Mouse (Mus musculus) 416B (cell line): ENCODE measurements at regions not wholly inside any gene's neighbourhood (a gene's known extent, or its start where the extent isn't known, plus 50 kb on each side); places are given as distances from the start of the nearest gene placed in this dataset.

Experiments used
- DNase-seq: peaks from one replicate; pipeline ENCODE4 v3.0.0; 2011; ENCODE audit warnings: low read depth

DNA sequence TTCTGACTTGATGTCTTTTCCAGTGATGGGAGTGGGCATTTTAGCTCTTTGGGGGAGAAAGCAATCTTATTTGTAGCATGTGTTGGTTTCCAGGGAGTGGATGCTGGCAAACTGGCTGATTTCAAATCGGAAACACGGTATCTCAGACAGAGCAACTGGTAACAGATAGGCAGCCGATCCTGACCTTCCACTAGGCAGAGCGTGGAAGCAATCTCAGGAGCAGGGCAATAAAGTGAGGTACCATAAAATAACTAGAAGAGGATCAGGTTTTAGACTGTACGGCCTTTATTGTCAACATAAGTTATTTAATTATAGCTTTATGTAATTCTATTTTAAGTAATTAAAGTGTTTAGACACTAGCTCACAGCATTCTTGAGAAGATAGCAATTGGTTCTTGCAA lies 390.0 kb downstream of the Plk2 start:
- DNase-seq = no peak

DNA sequence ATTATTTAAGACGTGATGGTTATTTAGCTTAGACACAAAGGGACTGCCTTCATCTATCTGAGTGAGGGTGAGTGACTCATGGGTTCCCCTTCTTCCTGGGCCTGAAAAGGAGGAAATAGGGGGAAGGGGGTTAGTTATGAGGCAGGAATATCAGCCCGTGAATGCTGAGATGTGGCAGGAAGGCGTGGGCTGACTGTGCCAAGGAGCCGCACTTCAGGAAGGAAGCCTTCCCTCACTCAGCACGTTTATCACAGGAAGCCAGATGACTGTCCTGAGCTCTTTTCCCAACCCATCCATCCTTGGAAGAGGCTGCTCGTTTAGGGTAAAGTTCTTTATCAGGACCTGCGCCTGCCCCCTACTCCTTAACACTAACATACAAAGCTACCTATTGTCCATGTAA lies 403.5 kb downstream of the Plk2 start:
- DNase-seq = peak; percentile 30

DNA sequence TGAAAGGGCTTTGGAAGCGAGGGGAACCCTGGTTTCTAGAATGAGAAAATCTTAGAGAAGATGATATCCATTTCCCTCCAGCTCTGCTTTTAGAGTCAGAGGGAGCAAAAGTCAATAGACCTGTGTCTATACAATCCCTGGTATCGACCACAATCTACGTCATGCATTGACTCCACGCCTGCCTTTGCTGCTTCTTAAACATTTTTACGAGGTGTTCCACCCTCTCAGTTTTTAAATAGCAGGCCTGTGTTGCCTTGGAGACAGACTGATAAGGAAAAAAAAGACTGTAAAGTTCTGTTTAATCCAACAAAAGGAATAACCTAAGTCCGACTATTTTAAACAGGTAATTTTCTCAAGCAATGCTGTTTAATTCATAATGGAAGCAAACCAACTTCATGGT lies 408.0 kb downstream of the Plk2 start:
- no peak for DNase-seq

DNA sequence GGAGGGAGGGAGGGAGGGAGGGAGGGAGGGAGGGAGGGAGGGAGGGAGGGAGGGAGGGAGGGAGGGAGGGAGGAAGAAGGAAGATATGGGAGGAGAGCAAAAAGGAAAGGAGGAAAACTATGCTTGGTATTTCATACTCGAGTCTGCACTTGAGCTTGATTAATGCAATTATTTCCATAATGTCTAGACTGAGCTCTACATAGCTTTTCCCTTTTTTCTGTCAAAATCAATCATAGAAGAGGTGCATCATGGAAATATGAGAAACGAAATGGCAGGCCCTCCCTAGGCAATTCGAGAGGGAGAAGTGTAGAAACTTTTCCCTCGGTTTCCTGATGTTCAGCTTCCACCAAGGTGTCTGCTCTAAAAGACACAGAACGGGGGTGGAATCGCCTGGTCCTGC lies 417.6 kb downstream of the Plk2 start:
- DNase-seq = no peak

DNA sequence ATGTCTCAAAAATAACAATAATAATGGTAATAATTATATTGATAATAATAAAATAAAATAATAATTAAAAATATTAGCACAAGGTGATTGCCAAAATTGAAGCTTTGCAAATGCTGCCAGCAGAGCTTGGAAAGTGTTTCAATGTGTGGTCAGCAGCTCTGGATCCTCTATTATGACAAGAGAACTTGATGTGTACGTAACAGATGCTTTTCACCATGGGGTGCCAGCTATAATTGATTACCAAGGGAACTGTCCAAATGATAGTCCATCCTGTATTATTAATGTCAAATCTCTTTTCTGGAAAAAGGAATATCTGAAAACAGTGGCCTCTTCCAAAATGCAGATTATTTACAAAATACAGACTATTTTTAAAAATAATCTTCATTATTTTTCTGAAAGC lies 419.2 kb downstream of the Plk2 start:
- no peak for DNase-seq

DNA sequence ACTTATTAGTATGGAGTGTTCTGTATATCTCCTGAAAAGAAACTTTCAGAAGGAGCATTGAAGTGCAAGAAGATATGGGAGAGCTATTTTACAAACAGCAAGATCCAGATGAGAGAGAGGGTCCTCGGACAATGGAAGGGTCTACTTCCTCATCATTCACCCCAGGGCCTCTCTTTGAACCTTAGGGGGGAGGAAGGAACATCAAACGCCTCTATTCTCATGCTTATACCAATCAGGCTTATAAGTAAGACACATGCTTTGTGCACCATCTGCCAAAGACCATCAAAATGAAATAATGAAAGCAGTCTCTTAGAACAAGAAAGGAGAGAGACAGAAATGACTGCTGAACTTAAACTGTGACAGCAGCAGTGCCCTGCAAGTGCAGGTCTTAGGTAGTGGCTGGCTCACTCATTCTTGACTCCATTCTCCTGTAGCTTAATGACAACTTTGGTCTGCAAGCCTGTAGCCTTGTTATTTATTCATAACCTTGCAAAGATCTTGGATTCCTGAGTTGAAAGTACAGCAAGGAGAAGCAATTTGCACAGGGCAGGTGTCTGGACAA lies 424.5 kb downstream of the Plk2 start:
- DNase-seq = no peak

DNA sequence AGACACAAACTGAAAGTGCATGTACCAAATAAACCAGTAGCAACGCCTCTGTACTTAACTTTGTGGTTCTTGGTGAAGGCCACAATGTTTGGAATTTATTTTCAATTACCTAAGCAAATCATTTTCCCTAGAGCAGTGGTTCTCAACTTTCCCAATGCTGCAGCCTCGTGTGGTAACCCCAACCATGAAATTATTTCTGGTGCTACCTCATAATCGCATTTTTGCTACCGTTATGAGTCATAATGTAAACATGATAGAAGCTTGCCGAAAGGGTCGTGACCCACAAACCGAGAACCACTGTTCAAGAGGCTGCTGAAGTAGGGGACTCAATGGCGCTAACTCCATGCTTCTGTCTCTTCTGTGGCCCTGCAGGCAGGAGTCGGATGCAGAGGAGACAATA lies 429.9 kb upstream of the Actbl2 start:
- DNase-seq = peak; percentile 40

DNA sequence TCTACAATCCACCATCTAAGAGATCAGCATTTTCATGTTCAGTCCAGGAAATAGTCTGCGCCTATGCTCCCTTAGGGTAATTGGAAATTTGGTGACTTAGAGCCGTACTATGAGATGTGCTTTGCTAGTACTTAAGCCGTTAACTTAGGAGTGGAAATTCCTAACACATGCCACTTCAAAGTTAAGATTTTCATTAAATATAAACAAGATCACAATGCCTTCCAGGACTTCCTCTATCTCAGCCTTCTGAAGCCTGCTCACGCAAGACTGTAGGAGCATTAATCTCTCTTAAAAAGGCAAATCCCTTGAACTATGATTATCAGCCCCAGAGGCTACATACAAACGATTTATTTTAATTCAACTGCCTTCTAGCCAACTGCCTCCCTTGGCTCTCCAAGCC lies 422.4 kb upstream of the Actbl2 start:
- DNase-seq = no peak

DNA sequence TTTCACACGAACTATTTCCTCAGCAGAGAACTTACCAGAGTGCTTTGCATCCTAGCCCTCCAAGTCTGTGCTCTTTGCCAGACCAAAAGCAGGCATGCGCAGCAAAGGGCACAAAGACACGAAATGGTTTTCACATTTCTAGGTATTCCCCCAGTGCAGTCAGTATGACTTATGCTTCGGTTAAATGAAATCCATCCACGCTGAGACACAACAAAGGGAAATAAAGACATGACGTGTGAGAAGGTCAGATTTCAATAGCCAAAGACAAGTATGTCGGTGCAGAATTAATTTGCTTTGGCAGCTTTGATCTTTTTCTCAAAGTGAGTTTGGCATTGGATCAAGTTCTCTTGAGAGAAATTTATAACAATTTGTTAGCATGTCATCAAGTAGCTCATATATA lies 417.9 kb upstream of the Actbl2 start:
- DNase-seq = no peak

DNA sequence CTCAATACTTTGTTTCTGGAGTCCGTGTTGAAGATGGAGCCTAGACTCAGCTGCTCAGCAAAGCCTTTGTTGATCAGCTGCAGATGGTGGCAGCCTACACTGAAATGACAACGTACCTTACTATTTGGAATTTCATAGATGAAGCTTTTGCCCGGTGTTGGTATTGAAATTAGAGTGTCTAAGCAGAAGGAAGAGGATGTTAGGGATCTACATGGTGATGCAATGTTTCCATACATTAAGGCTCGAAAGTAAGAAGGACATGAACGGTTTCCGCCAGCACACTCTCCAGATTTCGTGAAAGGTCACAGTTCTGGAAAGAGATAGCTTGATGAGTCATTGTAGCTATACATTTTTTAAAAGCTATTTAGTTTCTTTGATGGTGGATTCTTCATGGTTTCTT lies 412.9 kb upstream of the Actbl2 start:
- DNase-seq = no peak

DNA sequence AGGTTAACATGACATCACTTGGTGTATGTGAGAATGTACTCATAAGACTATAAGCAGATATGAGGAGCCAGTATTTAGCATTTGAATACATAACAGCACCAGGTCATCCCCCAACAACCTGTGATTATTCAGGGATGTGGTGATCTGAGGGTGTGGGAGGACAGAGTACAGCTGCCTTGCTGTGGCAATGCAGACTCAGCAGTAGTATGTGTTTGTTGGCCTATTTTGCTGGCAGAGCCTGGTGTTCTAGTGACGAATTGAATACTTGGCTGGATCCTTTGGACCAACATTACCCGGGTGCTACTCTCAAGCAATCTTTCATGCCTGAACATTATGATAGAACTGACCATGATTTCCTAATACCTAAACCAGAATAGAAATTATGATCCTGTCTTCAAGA lies 409.1 kb upstream of the Actbl2 start:
- no peak for DNase-seq

DNA sequence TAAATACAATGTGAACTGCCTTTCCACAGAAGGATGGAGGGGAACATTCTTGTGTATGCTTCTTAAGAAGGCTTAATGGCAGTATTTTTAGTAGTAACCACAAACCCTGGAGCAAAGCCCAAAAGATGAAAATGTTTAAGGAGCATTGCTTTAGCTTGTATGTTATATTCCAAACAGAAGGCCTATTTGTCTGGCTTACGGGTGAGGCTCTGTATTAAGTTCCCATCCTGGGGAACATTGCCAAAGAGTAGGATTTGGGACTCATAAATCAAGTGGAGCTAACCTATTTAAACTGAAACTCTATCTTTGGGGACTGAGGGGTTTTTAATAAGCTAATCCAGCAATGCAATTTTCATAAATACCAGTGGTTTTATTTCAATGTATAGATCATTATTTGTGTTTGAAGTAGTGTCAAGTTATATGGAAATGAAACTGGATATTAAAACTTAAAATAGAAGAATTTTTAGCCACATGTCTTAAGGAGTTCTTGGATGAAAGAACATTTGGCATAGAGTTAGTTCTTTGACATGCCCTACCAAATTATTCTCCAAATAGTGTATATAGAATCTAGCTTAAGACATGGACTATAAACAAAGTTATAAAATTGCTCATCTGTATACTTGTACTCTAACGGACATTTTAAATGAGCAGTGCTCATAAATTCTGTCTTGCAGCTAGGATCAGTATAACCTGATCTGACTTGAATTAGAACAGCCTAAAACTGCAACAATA lies 401.7 kb upstream of the Actbl2 start:
- no peak for DNase-seq

DNA sequence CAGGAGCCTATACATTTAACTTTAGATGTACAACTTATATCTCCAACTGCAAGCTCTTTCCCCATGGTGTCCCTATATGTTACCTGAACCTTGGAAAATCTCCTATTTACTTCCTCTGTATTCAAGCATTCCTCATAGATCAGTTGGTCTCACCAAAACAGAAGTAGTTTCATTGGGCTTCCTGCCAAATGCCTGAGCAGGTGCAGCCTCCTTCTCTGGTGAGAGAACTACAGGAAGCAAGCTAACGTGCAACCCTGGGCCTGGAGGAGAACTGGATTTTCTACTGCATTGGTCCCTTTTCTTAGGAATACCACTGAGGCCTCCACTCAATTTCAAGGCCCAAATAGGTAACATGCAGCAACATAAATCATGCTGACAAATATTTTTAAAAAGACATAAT lies 400.6 kb upstream of the Actbl2 start:
- no peak for DNase-seq

DNA sequence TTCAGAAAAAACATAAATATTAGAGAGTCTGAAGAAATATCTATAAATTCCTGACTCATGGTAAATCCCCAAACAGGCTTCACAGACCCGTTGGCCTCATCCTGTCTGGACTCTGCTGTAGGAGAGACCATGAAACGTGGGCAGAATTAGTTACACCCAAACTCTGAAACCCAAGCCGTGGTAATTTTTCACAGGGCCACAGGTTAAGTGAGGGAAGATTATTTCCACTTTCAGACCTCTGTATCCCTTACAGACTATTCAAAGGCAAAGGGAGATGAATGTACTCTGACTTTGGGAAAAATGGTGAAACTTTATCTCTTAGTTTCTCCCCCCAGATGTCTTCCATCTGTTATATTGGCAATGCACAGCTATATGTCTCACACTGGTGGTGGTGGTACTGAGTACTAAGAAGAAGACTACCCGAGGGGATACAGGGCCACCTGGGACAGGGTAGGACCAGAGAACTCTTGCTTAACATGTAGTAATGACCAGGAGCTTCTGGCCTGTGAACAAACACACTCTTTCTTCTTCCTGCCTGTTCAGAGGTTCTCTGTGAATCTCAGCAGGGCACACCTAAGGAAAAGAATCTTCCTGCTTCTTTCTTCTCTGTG lies 388.8 kb upstream of the Actbl2 start:
- no peak for DNase-seq

DNA sequence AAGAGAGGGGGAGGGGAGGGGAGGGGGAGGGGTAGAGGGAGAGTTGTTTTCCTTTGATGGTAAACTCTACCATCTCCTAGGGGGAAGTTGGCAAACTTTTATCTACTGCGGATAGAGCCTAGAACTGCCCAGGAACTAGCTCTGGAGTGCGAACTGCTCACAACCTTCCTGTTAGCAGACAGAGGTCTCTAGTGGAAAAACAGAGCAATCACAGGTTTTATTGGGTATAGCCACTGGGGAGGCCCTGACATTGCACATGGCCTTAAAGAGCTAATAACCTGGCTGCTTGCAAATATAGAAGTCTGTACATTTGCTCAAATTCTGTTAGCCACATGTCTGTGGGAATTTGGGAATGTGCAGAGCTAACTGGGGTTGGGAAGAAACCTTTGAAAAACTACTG lies 388.1 kb upstream of the Actbl2 start:
- DNase-seq = peak; percentile 29

DNA sequence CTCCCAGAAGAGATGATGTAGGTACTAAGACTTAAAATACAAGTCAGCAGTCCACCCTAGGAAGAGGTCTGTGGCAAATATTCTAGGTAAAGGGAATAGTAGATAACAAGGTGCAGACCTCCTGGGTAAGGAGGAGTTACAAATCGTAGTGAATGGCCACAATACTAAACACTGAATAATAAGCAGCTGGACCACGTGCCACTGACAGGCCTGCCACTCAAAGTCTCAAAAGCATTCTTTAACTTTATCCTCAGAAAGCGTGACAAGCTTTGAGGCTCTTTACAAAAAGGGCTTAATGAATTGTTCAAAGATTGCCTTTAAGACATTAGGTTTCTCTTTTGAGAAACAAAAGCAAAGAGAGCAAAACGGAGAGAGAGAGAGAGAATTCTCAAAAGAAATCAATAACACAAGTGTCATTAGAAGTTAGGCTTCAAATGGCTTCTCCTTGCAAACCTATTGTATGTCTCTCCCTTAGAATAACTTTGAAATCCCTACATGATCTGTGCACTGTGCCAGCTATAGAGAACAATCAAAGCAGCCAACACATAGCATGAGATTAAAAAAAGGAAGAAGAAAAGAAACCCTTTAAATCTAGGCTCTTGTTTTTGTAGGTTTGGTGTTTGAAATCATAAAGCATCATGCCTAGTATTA lies 383.6 kb upstream of the Actbl2 start:
- DNase-seq = no peak

DNA sequence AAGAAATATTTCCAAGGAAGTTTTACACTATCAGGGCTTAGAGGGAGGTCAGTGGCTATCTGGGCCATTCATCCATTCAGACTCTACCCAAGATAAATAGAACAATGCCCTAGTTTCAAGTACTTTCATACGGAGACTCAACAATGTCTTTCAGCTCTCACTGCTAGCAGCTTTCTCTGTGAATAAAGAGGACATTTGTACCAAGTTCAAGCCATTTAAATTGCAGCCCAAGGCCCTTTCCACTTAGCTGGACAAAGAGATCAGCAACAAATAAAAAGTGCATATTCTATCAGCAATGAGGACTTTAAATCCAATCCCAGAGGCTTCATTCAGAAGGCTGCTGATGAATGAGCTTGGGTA lies 383.1 kb upstream of the Actbl2 start:
- DNase-seq = no peak

DNA sequence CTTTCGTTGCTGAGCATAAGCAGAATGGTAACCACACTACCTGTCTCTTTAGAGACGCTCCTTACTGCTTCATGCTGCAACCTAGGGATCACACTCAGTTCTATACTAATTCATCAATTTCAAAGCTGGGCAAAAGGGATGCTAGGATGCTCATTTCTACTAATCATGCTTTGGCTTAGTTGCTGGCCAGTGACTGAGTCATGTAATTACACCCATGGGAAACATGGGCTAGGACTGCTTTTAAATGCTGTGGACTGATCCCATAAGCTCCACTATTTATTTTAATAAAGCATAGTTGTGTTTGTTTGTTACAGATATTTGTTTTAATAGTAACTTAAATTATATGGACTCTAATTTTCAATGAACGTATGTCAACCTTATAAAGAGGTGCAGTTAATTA lies 373.2 kb upstream of the Actbl2 start:
- no peak for DNase-seq

DNA sequence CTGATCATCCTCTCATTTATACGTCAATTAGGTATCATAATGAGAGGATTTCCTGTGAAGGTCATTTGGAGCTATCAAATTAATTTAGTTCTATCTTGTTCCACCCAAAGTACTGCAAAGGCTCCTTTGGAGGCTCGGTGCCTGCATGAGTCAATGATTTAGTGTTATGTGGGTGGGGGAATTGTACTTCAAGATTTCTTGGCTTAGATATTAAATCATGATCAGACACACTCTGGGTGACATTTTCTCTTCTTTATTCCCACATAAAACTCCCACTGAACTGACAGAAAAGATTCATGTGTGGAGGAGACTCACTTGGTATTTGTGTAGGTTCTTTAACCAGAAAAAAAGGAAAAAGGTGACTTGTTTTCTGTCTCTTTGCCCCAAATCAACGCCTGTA lies 372.6 kb upstream of the Actbl2 start:
- DNase-seq = no peak

DNA sequence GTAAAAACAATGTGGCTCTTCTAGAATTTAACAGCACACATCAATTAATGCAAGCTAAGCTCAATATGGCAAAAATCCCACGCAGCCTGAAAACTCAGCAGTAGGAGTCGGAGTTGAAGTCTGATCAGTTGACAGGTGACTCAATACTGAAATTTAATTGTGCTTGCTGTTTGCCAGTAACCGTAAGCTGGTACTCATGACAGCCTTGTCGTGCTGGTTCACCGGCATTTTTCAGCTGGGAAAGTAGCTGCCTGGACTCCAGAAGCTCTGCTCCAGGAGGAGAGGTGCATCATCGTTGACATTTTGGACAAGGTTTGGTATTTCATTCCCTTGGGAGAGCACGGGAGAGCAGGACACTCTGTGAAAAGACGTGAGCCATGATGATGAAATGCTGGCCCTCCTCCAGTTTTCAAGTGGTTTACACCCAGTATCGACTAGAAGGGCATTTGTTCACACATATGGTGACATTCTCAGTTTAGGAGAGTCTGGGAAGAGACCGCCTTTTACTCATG lies 372.1 kb upstream of the Actbl2 start:
- DNase-seq = no peak

DNA sequence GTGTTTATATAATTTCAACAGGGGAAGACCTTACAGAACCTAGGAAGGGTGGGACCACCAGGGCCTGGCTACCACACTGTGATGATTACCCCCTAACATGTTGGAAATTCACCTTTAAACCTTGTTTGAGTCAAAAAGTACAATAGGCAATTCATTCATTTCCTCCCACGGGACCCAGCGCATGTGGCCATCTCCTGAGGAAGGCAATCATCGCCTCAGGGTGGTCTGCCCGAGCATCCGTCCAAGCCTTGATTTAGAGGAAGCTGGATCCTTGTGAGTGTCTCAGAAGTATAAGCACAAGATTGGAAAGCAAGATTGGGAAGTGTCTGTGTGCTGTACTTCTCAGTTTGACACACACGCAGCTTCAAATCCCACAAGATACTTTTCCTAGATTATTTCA lies 360.9 kb upstream of the Actbl2 start:
- DNase-seq = no peak

DNA sequence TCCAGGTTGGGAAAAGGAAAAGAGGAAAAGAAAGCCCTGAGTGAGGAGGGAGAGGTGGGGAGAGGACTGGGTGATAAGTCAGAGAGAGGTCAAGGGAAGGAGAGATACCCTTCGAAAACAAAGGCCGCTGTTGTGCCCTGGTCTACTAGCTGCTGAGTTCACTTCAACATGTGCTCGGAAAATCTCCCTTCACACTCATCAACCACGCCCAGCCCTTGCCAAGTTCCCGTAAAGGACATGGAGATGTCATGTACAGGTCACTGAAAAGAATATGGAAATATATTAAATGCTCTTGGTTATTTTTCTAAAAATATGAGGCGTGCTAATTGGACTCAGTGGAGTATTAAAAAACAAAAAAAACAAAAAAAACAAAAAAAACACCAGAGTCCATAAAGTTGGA lies 359.5 kb upstream of the Actbl2 start:
- no peak for DNase-seq

DNA sequence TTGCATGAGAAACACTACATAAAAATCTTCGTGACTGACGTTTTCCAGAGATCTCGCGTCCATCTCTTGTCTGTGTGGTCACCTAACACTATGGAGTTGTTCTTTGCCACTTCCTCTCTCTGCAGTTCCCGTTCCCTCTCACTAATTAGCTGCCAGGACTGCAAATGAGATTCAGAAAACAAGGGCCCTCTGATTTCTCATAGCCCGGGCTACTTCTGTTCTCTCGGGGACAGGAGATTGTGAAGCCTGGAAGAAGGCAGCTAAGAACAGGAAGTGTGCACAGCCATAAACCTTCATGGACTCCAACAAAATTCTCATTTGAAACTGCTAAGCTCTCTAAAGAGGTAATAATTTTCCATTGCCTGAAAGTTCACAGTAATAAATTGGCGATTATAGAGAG lies 358.9 kb upstream of the Actbl2 start:
- DNase-seq = no peak
